Mouse (Mus musculus): Measurements from ENCODE around the gene Mis18bp1. TPM values are rescaled to one million over a fixed set of nuclear protein-coding genes. Genes with fewer than 3 reads are reported as not detected.
"Not testable (repeated sequence)": the region's sequence is repeated elsewhere in the genome, so short reads cannot be mapped to it uniquely, and the experiment has no call there.

The Mis18bp1 gene
- polyA plus RNA-seq, 1 experiment from 2014 or later: 24.6 TPM

DNA sequence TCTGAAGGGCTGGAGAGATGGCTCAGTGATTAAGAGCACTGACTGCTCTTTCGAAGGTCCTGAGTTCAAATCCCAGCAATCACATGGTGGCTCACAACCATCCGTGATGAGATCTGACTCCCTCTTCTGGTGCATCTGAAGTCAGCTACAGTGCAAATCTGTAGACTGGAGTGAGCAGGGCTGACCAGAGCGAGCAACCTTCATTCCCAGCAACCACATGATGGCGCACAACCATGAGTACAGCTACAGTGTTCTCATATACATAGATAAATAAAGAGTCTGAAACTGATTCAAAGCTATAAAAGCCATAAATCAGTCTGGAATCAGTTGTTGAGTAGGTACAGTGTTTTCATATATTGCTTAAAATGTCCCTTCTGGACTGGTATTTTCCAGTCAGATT is 36.3 kb downstream of the Mis18bp1 start:
- not testable (repeated sequence) for H3K27me3 ChIP-seq (replicated peaks; ENCODE audit: control insufficient read depth, insufficient read depth, low read length); ATAC-seq; H3K4me2 ChIP-seq (ENCODE audit: low read length); H3K9me3 ChIP-seq (ENCODE audit: control insufficient read depth, low read length); H3K27ac ChIP-seq (ENCODE audit: low read length); H3K4me3 ChIP-seq (replicated peaks; ENCODE audit: low read length); H3K36me3 ChIP-seq (ENCODE audit: control insufficient read depth, insufficient read depth); H3K9ac ChIP-seq (replicated peaks; ENCODE audit: low read depth, low read length); H3K4me1 ChIP-seq (replicated peaks; ENCODE audit: control insufficient read depth, insufficient read depth, low read length)
- WGBS: 94% methylated on average over 4 of the region's 4 CpGs

- no peak overlapping the region for H3K9ac ChIP-seq (replicated peaks; ENCODE audit: low read depth, low read length)
Observed at GRCm38 (mm10) chr12:65119451-65119850, 53.0 kb downstream of the Mis18bp1 start.

DNA sequence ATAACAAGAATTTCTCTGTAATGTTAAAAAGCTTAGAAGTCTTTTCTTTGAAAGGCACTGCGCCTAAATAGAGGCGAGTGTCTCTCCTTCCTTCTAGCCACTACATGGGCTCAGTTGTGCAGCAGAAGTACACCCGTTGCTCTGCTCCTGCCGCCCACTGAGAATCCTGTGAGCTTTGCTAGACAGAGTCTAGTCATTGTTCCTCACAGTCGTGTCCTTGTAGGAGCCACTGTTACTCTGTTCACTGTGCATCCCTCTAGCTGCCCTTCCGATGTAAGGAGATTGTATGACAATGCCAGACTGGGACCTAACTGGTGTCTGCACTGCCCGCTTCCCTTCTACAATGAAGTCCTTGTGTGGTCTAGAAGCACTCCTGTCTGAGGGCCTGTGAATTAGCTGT is 53.4 kb downstream of the Mis18bp1 start:
- Histone ChIP-seq H3K27me3 (replicated peaks; ENCODE audit: control insufficient read depth, insufficient read depth, low read length) (no peaks in the 10 kb centered on the region), H3K4me2 (ENCODE audit: low read length) (no peak overlapping the region), H3K36me3 (ENCODE audit: control insufficient read depth, insufficient read depth) (peaks cover 16% of the 10 kb centered on the region), H3K9me3 (ENCODE audit: control insufficient read depth, low read length) (no peaks in the 10 kb centered on the region), H3K4me3 (replicated peaks; ENCODE audit: low read length) (no peak overlapping the region), H3K4me1 (replicated peaks; ENCODE audit: control insufficient read depth, insufficient read depth, low read length) (no peaks in the 10 kb centered on the region), H3K27ac (ENCODE audit: low read length) (no peak overlapping the region), H3K9ac (replicated peaks; ENCODE audit: low read depth, low read length) (no peak overlapping the region)
- ATAC-seq: no peak
- WGBS: 88% methylated on average over 7 of the region's 7 CpGs

More at GRCm38 (mm10) chr12:65119451-65119850, 53.0 kb downstream of the Mis18bp1 start:
- no peaks in the 10 kb centered on the region for H3K9me3 ChIP-seq (ENCODE audit: control insufficient read depth, low read length)
- no peak overlapping the region for H3K4me3 ChIP-seq (replicated peaks; ENCODE audit: low read length)
- H3K4me1 ChIP-seq (replicated peaks; ENCODE audit: control insufficient read depth, insufficient read depth, low read length): no peaks in the 10 kb centered on the region
- WGBS: 92% methylated on average over 5 of the region's 5 CpGs
- no peak overlapping the region for H3K27ac ChIP-seq (ENCODE audit: low read length)
- ATAC-seq: no peak
- no peaks in the 10 kb centered on the region for H3K27me3 ChIP-seq (replicated peaks; ENCODE audit: control insufficient read depth, insufficient read depth, low read length)
- H3K4me2 ChIP-seq (ENCODE audit: low read length): no peak overlapping the region
- peaks cover 18% of the 10 kb centered on the region for H3K36me3 ChIP-seq (ENCODE audit: control insufficient read depth, insufficient read depth)

DNA sequence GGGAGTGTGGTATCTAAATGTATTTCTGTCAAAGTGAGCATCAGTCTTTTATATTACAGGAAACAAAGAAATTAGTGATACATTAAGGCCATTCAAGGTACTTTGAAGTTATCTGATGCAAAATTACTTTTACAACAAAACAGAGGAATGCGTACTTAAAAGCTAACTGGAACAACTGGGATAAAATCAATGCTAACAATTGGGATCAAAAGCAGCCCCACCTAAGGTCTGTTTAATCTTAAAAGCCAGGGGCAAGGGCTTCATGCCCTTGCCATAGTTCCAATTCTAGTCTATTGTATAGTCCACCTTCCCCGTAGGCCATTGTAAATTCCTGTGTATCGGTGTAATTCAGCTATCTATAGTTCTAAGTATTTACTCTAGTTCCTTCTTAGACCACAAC is 57.4 kb downstream of the Mis18bp1 start:
- H3K27ac ChIP-seq (ENCODE audit: low read length); H3K4me3 ChIP-seq (replicated peaks; ENCODE audit: low read length); ATAC-seq; H3K4me2 ChIP-seq (ENCODE audit: low read length); H3K4me1 ChIP-seq (replicated peaks; ENCODE audit: control insufficient read depth, insufficient read depth, low read length); H3K9me3 ChIP-seq (ENCODE audit: control insufficient read depth, low read length); H3K9ac ChIP-seq (replicated peaks; ENCODE audit: low read depth, low read length); H3K27me3 ChIP-seq (replicated peaks; ENCODE audit: control insufficient read depth, insufficient read depth, low read length): not testable (repeated sequence)
- peaks cover 11% of the 10 kb centered on the region for H3K36me3 ChIP-seq (ENCODE audit: control insufficient read depth, insufficient read depth)
- WGBS: 94% methylated on average over 3 of the region's 3 CpGs

DNA sequence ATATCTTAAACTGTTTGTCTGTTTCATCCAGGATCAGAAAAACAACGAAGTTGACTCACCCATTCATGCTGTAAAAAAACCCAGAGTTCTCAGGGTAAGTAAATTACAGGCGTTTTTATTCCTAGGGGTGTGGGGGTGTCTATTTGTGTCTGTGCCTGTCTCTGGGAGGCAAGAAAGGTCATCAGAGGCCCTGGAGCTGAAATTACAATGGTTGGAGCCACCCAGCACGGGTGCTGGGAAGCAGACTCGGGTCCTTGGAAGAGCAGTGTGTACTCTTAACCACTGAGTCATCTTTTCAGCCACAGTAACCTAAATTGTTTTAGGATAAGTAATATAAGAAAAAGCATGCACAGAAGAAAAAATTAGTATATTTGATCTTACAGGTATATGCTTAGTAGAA is 58.5 kb downstream of the Mis18bp1 start:
- no peak overlapping the region for H3K4me2 ChIP-seq (ENCODE audit: low read length)
- WGBS: 90% methylated on average over 4 of the region's 4 CpGs
- H3K36me3 ChIP-seq (ENCODE audit: control insufficient read depth, insufficient read depth): peaks cover 6% of the 10 kb centered on the region; the same call in 1 of the 2 replicates
- no peak overlapping the region for H3K27ac ChIP-seq (ENCODE audit: low read length)
- no peak overlapping the region for H3K4me3 ChIP-seq (replicated peaks; ENCODE audit: low read length)
- no peaks in the 10 kb centered on the region for H3K27me3 ChIP-seq (replicated peaks; ENCODE audit: control insufficient read depth, insufficient read depth, low read length)
- H3K9ac ChIP-seq (replicated peaks; ENCODE audit: low read depth, low read length): no peak overlapping the region
- no peaks in the 10 kb centered on the region for H3K9me3 ChIP-seq (ENCODE audit: control insufficient read depth, low read length)
- no peaks in the 10 kb centered on the region for H3K4me1 ChIP-seq (replicated peaks; ENCODE audit: control insufficient read depth, insufficient read depth, low read length)
- no peak for ATAC-seq

DNA sequence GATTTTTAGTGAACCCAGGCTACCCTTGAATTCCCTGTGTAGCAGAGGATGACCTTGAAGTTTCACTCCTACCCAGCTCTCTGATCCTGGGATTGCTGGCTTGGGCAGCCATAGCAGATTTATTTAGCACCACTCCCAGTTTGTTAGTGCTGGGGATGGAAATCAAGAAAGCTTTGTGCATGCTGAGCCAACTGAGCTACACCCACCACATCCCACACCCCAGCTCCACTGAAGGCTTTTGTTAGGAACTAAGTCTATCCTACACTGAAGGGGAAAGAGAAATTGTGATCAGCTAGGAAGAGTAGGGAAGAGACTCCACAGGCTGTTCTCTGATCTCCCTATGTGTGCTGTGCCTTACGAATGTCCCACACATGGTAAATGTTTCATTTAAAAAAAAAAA is 59.6 kb downstream of the Mis18bp1 start:
- Histone ChIP-seq H3K9me3 (ENCODE audit: control insufficient read depth, low read length) (no peaks in the 10 kb centered on the region), H3K4me2 (ENCODE audit: low read length) (no peak overlapping the region), H3K9ac (replicated peaks; ENCODE audit: low read depth, low read length) (no peak overlapping the region), H3K27ac (ENCODE audit: low read length) (no peak overlapping the region), H3K27me3 (replicated peaks; ENCODE audit: control insufficient read depth, insufficient read depth, low read length) (no peaks in the 10 kb centered on the region), H3K4me1 (replicated peaks; ENCODE audit: control insufficient read depth, insufficient read depth, low read length) (no peaks in the 10 kb centered on the region), H3K4me3 (replicated peaks; ENCODE audit: low read length) (no peak overlapping the region), H3K36me3 (ENCODE audit: control insufficient read depth, insufficient read depth) (0 out of 2 replicates have a peak, but pooled peaks cover 2% of the 10 kb centered on the region)
- 100% methylated on average over 1 of the region's 1 CpGs for WGBS
- ATAC-seq: no peak

DNA sequence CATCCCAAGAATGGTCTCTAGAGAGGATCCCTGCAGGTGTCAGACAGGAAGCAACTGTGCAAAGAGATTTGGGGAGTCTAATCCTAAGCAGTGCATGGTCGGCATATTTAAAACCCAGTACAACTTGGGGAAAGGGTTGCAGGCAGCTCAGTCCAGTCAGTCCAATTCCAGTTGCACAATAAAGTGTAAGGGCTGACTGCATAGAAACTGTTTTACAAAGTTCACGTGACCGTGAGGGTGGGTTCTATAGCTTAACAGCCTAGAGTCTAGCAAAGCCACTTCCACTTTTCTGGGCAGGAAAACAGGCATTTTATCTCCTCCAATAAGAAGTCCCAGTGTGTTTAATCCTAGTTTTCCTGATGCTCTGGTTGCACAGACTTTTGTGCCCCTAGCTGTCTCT is 60.9 kb downstream of the Mis18bp1 start:
- H3K4me2 ChIP-seq (ENCODE audit: low read length): no peak overlapping the region
- no peak overlapping the region for H3K27ac ChIP-seq (ENCODE audit: low read length)
- no peaks in the 10 kb centered on the region for H3K27me3 ChIP-seq (replicated peaks; ENCODE audit: control insufficient read depth, insufficient read depth, low read length)
- no peak overlapping the region for H3K4me3 ChIP-seq (replicated peaks; ENCODE audit: low read length)
- no peaks in the 10 kb centered on the region for H3K4me1 ChIP-seq (replicated peaks; ENCODE audit: control insufficient read depth, insufficient read depth, low read length)
- 0 out of 2 replicates have a peak, but pooled peaks cover 2% of the 10 kb centered on the region for H3K36me3 ChIP-seq (ENCODE audit: control insufficient read depth, insufficient read depth)
- no peak overlapping the region for H3K9ac ChIP-seq (replicated peaks; ENCODE audit: low read depth, low read length)
- WGBS: 93% methylated on average over 3 of the region's 3 CpGs
- ATAC-seq: no peak
- H3K9me3 ChIP-seq (ENCODE audit: control insufficient read depth, low read length): no peaks in the 10 kb centered on the region

DNA sequence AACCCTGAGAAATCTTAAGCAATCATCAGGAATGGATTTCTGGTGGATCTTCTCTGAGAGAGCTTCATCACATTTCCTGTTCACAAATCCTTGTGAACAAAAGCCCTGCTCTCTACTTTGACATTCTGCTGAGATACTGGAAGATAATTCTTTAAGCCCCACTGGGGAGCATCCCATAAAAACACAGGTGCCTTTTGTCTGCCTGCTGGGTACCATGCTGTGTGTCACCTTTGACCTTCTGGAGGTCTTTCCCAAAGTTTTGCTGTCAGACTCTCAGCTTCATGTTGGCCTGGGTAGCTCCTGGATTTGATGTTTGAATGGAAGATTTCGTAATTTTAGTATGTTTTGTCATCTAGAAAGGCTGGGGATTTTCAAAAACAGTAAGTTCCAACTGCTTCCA is 63.7 kb downstream of the Mis18bp1 start:
- peaks cover 8% of the 10 kb centered on the region for H3K36me3 ChIP-seq (ENCODE audit: control insufficient read depth, insufficient read depth)
- H3K9me3 ChIP-seq (ENCODE audit: control insufficient read depth, low read length): no peaks in the 10 kb centered on the region
- H3K9ac ChIP-seq (replicated peaks; ENCODE audit: low read depth, low read length): no peak overlapping the region
- no peaks in the 10 kb centered on the region for H3K4me1 ChIP-seq (replicated peaks; ENCODE audit: control insufficient read depth, insufficient read depth, low read length)
- ATAC-seq: no peak
- no peak overlapping the region for H3K4me2 ChIP-seq (ENCODE audit: low read length)
- H3K27me3 ChIP-seq (replicated peaks; ENCODE audit: control insufficient read depth, insufficient read depth, low read length): no peaks in the 10 kb centered on the region
- no peak overlapping the region for H3K4me3 ChIP-seq (replicated peaks; ENCODE audit: low read length)
- 68% methylated on average over 1 of the region's 1 CpGs for WGBS
- no peak overlapping the region for H3K27ac ChIP-seq (ENCODE audit: low read length)
